Comparison of ENCODE assay signal across 10 mouse cellular contexts in the genomic region with DNA sequence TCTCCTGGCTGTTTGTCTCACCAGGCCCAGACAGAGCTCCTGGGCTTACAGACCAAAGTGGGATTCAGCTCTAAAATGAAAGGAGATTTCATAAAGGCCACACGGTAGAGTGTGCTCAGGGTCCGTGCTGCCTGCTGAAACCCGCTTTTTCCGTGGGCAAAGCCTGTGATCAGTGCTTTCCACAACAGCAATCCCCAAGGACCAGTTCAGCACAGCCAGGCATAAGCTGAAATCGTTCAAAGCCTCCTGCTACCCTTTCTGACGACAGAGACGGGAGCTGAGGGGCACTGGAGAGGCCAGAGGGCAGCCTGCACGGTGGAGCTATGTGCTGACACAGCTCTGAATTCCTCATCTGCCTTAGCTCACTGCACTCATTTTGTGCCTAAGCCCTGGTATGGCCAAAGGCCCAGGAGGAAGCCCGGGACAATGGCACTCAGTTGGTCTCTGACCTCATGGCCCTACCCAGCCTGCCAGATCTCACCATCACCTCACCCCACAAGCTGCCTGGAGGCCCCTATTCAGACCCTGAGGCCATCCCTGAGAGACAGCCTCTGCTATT. TPM values are rescaled to one million over a fixed set of nuclear protein-coding genes. Genes with fewer than 3 reads are reported as not detected.
DNase-seq lines count a peak whose midpoint lies in the region; ATAC-seq lines count a peak whose summit lies in the region.
"Had no signal": no experiment of that assay in that cellular context is flagged by ENCODE, and none has a peak within 500 bp of the region (broad histone marks: within the 10 kb centered on the region; RNA-seq: fewer than 3 reads in every experiment).

No protein-coding gene starts in this region.

- no peaks in the 10 kb centered on the region for H3K27me3 ChIP-seq in hindbrain, embryonic 15.5 days
- no peaks in the 10 kb centered on the region for H3K27me3 ChIP-seq in limb, embryonic 15.5 days
- H3K27me3 ChIP-seq: stomach, embryonic 15.5 days had no signal

- no peak overlapping the region for H3K4me3 ChIP-seq in hindbrain, embryonic 15.5 days
- no peak overlapping the region for H3K4me3 ChIP-seq in limb, embryonic 15.5 days
- H3K4me3 ChIP-seq: stomach, embryonic 15.5 days had no signal

- H3K9me3 ChIP-seq in hindbrain, embryonic 15.5 days, result no peaks in the 10 kb centered on the region
- no peaks in the 10 kb centered on the region for H3K9me3 ChIP-seq in limb, embryonic 15.5 days
- H3K9me3 ChIP-seq: stomach, embryonic 15.5 days had no signal

- peak; percentile 45; the same call in 1 of the 2 replicates for ATAC-seq in hindbrain, embryonic 15.5 days (ENCODE audit: low FRiP score, low read depth)
- ATAC-seq in limb, embryonic 15.5 days (ENCODE audit: insufficient number of reproducible peaks, low FRiP score, low TSS enrichment, low read depth), result 0 out of 2 replicates have a peak, but pooled peaks have one; percentile 6

- WGBS in hindbrain, embryonic 15.5 days, result 27% methylated on average over 9 of the region's 9 CpGs
- WGBS in limb, embryonic 15.5 days, result 22% methylated on average over 9 of the region's 9 CpGs

- H3K36me3 ChIP-seq in hindbrain, embryonic 15.5 days, result no peaks in the 10 kb centered on the region
- no peaks in the 10 kb centered on the region for H3K36me3 ChIP-seq in limb, embryonic 15.5 days
- H3K36me3 ChIP-seq: stomach, embryonic 15.5 days had no signal

- no peak overlapping the region for H3K4me2 ChIP-seq in hindbrain, embryonic 15.5 days
- H3K4me2 ChIP-seq in limb, embryonic 15.5 days, result no peak overlapping the region
- H3K4me2 ChIP-seq: stomach, embryonic 15.5 days had no signal

- H3K27ac ChIP-seq in hindbrain, embryonic 15.5 days (replicated peaks), result no peak overlapping the region
- no peak overlapping the region for H3K27ac ChIP-seq in limb, embryonic 15.5 days
- H3K27ac ChIP-seq: stomach, embryonic 15.5 days had no signal

- peak; percentile 18 for DNase-seq in layer of hippocampus, adult 11-12 months (ENCODE audit: low spot score)
- no peak for DNase-seq in layer of hippocampus, postnatal 14 days (ENCODE audit: low spot score in 2 of 2)
- peak; percentile 56 for DNase-seq in embryo, embryonic 11 days
- no peak for DNase-seq in ovary, adult 18-20 months (ENCODE audit: low spot score)
- DNase-seq in adrenal gland, postnatal 10 days, result no peak
- DNase-seq in MN1 (ENCODE audit: low spot score), result no peak
- DNase-seq: adrenal gland, postnatal 25 days had no signal

- H3K4me1 ChIP-seq in hindbrain, embryonic 15.5 days (replicated peaks), result peaks cover 9% of the 10 kb centered on the region
- peaks cover 6% of the 10 kb centered on the region for H3K4me1 ChIP-seq in limb, embryonic 15.5 days
- H3K4me1 ChIP-seq: stomach, embryonic 15.5 days had no signal

- no peak overlapping the region for H3K9ac ChIP-seq in hindbrain, embryonic 15.5 days
- H3K9ac ChIP-seq in limb, embryonic 15.5 days, result no peak overlapping the region
- H3K9ac ChIP-seq: stomach, embryonic 15.5 days had no signal

RNA-seq across cellular contexts. Expression of a gene that starts 10.5 kb away (rescaled TPM):
- total RNA-seq in layer of hippocampus, postnatal 14 days (2021), result 1 to 10 TPM; 7.1 to 8.0 TPM
- 4.9 and 5.2 TPM in 2 replicates for polyA plus RNA-seq in hindbrain, embryonic 15.5 days (2015; fragmentation: Nextera tagmentation; extraction: Ambion mirVana)
- 0.51 and 1.6 TPM in 2 replicates for polyA plus RNA-seq in limb, embryonic 15.5 days (2015; fragmentation: Nextera tagmentation; extraction: Ambion mirVana)
- total RNA-seq in adrenal gland, postnatal 10 days (2021), result 1 to 10 TPM; 2.3 to 2.9 TPM

Comparison
In these comparisons a context has a peak if more than half of its experiments do, and no peak if none do; other contexts are left out.
1. DNase-seq: peak in layer of hippocampus, adult 11-12 months (single experiment) and embryo, embryonic 11 days (single experiment); none in layer of hippocampus, postnatal 14 days (0 of 2), ovary, adult 18-20 months (single experiment), adrenal gland, postnatal 10 days (single experiment) and MN1 (single experiment).